Mouse (Mus musculus) bone marrow macrophage, adult 2 months (primary cell): ENCODE data around the gene Mink1. TPM values are rescaled to one million over a fixed set of nuclear protein-coding genes. Genes with fewer than 3 reads are reported as not detected.
"Not testable (repeated sequence)": the region's sequence is repeated elsewhere in the genome, so short reads cannot be mapped to it uniquely, and the experiment has no call there.

Source experiments
- H3K27ac ChIP-seq: 2 replicates; pipeline ENCODE4 v1.5.1; 2012; ENCODE audit warnings: low read depth, low read length; ENCODE audit not compliant: insufficient read depth
- H3K4me1 ChIP-seq: 2 replicates; pipeline ENCODE4 v1.6.1; 2012; ENCODE audit warnings: low read length; ENCODE audit not compliant: control insufficient read depth, insufficient read depth
- H3K4me3 ChIP-seq: 2 replicates; pipeline ENCODE4 v1.5.1; 2012; ENCODE audit warnings: mild to moderate bottlenecking, low read length, moderate library complexity; ENCODE audit not compliant: insufficient read depth
- CTCF ChIP-seq: IDR thresholded peaks from 2 replicates; pipeline ENCODE4 v1.5.1; 2012; ENCODE audit warnings: low read depth, mild to moderate bottlenecking, low read length, moderate library complexity
- POLR2A ChIP-seq: IDR thresholded peaks from 2 replicates; pipeline ENCODE4 v1.6.1; 2012; ENCODE audit warnings: mild to moderate bottlenecking, low read depth, low read length, borderline replicate concordance
- polyA plus RNA-seq: library from polyadenylated mRNA; stranded (reverse); fragments of >200 nt; gene quantifications from 2 replicates; pipeline ENCODE4 v1.2.4, GENCODE M21; 2012; ENCODE audit not compliant: missing spikeins, insufficient read depth, insufficient read length

Mink1 gene
- polyA plus RNA-seq, 1 experiment, result 139 TPM

- TF ChIP-seq CTCF (no peak), POLR2A (no peak)
- H3K4me3 ChIP-seq, result peak overlapping the region; percentile 80
- peak overlapping the region; percentile 67 for H3K27ac ChIP-seq
- H3K4me1 ChIP-seq, result peaks cover 38% of the 10 kb centered on the region
These were observed 37.0 kb upstream of the Mink1 start for GRCm38 (mm10) chr11:70525726-70526125.

- Histone ChIP-seq H3K4me1 (peaks cover 38% of the 10 kb centered on the region), H3K4me3 (peak overlapping the region; percentile 80), H3K27ac (0 out of 2 replicates have a peak overlapping the region, but pooled peaks have one; percentile 1)
- no peak for TF ChIP-seq POLR2A
- no peak for TF ChIP-seq CTCF
These were observed 36.5 kb upstream of the Mink1 start for GRCm38 (mm10) chr11:70526211-70526610.

GRCm38 (mm10) chr11:70528610-70529009 lies 34.1 kb upstream of the Mink1 start:
- no peak for TF ChIP-seq POLR2A
- TF ChIP-seq CTCF, result no peak
- Histone ChIP-seq H3K4me3 (no peak overlapping the region), H3K27ac (peak overlapping the region; percentile 97), H3K4me1 (peaks cover 38% of the 10 kb centered on the region)

GRCm38 (mm10) chr11:70531065-70531464 lies 31.6 kb upstream of the Mink1 start:
- H3K4me1 ChIP-seq, result peaks cover 35% of the 10 kb centered on the region
- H3K27ac ChIP-seq, result not testable (repeated sequence)

GRCm38 (mm10) chr11:70532839-70533238 lies 29.8 kb upstream of the Mink1 start, which contains the start of gene Gm40193:
Gm40193 (minus strand) TSS chr11:70532939.
- no peak within 1 kb of the TSS for H3K27ac ChIP-seq
- H3K4me1 ChIP-seq, result peaks cover 17% of the 10 kb centered on the region
- TF ChIP-seq POLR2A (no peak), CTCF (no peak)
- H3K4me3 ChIP-seq, result no peak within 1 kb of the TSS

More at GRCm38 (mm10) chr11:70531065-70531464, 31.6 kb upstream of the Mink1 start:
- not testable (repeated sequence) for H3K4me3 ChIP-seq

DNA sequence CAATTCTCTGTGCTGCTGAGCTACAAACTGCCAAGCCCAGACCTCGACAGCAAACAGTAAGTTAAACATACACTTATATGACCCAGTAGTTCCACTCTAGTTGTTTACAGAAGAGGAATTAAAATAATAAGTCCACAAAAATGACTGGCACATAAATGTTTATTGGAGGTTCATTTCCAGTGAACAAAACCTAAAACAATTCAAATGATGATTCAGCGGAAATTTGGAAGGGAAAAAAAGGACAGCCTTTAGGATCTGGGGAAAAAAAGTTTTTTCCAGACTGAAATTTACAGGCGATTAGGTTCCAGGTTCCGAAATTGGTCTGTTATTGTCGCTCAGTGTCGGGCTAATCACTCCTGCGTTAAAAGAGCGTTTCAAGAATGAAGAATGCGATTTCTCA lies 23.3 kb upstream of the Mink1 start:
- H3K27ac ChIP-seq, result peak overlapping the region; percentile 74
- TF ChIP-seq POLR2A (no peak), CTCF (no peak)
- H3K4me1 ChIP-seq, result peaks cover 9% of the 10 kb centered on the region
- H3K4me3 ChIP-seq, result peak overlapping the region; percentile 78

DNA sequence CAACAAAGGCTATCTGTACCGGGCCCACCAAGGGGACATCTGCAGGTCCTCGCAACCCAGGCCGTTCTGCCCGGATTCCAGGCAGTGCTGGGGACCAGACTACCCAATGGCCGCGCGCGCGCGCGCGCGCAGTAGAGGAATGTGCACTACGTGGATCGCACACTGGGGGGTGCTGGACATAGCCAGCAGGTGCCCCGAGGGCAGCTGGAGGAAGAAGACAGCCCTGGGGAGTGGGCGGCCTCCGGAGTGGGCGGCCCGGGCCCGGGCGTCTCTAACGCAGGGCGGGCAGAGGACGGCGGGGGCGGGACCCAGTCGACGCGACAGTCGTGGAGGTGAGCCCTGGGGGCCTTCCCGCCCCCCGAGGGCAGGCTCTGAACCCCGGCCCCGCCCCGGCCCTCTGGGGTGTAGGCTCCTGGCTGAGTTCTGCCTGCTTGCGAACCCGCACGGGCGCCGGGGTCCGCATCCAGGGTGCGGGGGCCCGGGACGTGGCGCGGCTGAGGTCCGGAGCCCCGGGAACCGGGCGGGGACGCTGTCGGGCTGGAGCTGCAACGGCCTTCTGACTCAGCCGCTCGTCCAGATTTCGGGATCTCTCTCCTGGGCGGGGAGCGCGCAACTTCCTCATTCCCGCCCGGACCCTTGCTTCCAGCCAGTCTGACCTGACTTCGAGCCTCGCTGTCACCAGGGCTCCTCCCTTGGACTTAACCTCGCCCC lies 22.6 kb upstream of the Mink1 start, which contains the start of gene Pld2:
Gene Pld2, plus strand, starts transcription at position 188 of the 711 bp plus-strand sequence.
- Histone ChIP-seq H3K4me3 (peak within 1 kb of the TSS; percentile 78), H3K4me1 (peaks cover 9% of the 10 kb centered on the region), H3K27ac (peak within 1 kb of the TSS; percentile 74)
- no peak for TF ChIP-seq CTCF
- TF ChIP-seq POLR2A, result no peak

DNA sequence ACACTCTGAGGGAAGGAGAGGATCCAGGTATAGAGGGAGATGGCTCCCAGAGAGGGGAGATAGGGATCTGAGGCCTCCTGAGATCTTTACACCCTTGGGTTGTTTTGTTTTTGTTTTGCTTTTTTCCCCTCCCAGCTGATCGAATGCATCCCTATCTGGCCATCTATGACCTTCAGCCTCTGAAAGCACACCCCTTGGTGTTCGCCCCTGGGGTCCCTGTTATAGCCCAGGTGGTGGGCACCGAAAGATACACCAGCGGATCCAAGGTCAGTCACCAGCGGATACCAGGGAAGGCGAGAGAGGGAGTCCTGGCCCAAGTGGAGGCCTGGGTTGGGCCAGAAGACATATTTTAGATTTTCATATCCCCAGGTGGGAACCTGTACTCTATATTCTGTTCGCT lies 21.8 kb upstream of the Mink1 start:
- Histone ChIP-seq H3K4me1 (peaks cover 9% of the 10 kb centered on the region), H3K4me3 (peak overlapping the region; percentile 78), H3K27ac (no peak overlapping the region)
- TF ChIP-seq POLR2A (no peak), CTCF (no peak)

DNA sequence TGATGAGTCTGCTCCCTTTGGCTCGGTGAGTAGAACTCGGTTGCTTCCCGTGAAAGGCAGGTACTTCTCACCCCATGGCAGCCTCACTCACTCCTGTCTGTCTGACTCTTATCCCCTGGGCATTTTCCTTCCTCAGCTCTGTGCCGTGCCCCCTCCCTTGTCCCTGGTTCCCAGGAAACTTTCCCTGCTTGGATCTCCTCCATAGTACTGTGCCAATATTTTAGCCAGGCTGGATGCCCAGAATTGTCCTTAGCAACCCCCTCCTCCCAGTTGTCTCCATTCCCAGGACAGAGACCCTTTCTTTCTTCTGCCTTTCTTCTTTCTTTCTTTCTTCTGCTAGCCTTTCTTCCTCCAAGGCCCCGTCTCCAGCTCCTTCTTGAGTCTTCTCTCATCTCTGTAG lies 21.3 kb upstream of the Mink1 start:
- Histone ChIP-seq H3K4me3 (no peak overlapping the region), H3K4me1 (peaks cover 9% of the 10 kb centered on the region), H3K27ac (no peak overlapping the region)
- TF ChIP-seq POLR2A, result no peak
- TF ChIP-seq CTCF, result no peak

- H3K27ac ChIP-seq, result no peak overlapping the region
- H3K4me3 ChIP-seq, result no peak overlapping the region
- no peak for TF ChIP-seq CTCF
- no peak for TF ChIP-seq POLR2A
- H3K4me1 ChIP-seq, result peaks cover 7% of the 10 kb centered on the region; the same call in 1 of the 2 replicates
These were observed 18.2 kb upstream of the Mink1 start for GRCm38 (mm10) chr11:70544496-70544895.
